Mouse (Mus musculus): Measurements from ENCODE around the gene Klhl29.

- TF ChIP-seq CTCF (IDR thresholded peaks at IDR 0.05; ENCODE audit: extremely low read depth, insufficient read length, insufficient replicate concordance, low read depth, low read length) (no peak), POLR2A (IDR thresholded peaks at IDR 0.05; ENCODE audit: low read depth, low read length) (no peak)
These were observed 264.1 kb downstream of the Klhl29 start for GRCm38 (mm10) chr12:5111343-5111742.
